Mouse (Mus musculus): Measurements from ENCODE around the gene Ccdc63. TPM values are rescaled to one million over a fixed set of nuclear protein-coding genes. Genes with fewer than 3 reads are reported as not detected.

Gene Ccdc63
- polyA plus RNA-seq, 1 experiment from 2014 or later: not detected

GRCm38 (mm10) chr5:122091070-122091469, 49.6 kb downstream of the Ccdc63 start:
- Histone ChIP-seq H3K4me2 (replicated peaks) (no peak overlapping the region), H3K27ac (no peak overlapping the region), H3K9ac (no peak overlapping the region), H3K4me1 (no peaks in the 10 kb centered on the region), H3K27me3 (no peaks in the 10 kb centered on the region), H3K36me3 (no peaks in the 10 kb centered on the region), H3K9me3 (replicated peaks) (no peaks in the 10 kb centered on the region), H3K4me3 (no peak overlapping the region)
- WGBS: 12% methylated on average over 15 of the region's 15 CpGs
- no peak for ATAC-seq (ENCODE audit: low FRiP score)

GRCm38 (mm10) chr5:122089664-122090063, 51.0 kb downstream of the Ccdc63 start:
- Histone ChIP-seq H3K9me3 (replicated peaks) (no peaks in the 10 kb centered on the region), H3K4me2 (replicated peaks) (no peak overlapping the region), H3K36me3 (no peaks in the 10 kb centered on the region), H3K27me3 (peaks cover 3% of the 10 kb centered on the region), H3K4me1 (no peaks in the 10 kb centered on the region), H3K9ac (no peak overlapping the region), H3K27ac (no peak overlapping the region), H3K4me3 (no peak overlapping the region)
- 81% methylated on average over 8 of the region's 8 CpGs for WGBS
- no peak for ATAC-seq (ENCODE audit: low FRiP score)

GRCm38 (mm10) chr5:122088917-122089316, 51.7 kb downstream of the Ccdc63 start:
- 4% methylated on average over 5 of the region's 5 CpGs for WGBS
- Histone ChIP-seq H3K4me1 (no peaks in the 10 kb centered on the region), H3K27ac (no peak overlapping the region), H3K4me2 (replicated peaks) (no peak overlapping the region), H3K36me3 (no peaks in the 10 kb centered on the region), H3K9ac (no peak overlapping the region), H3K4me3 (no peak overlapping the region), H3K9me3 (replicated peaks) (no peaks in the 10 kb centered on the region), H3K27me3 (peaks cover 3% of the 10 kb centered on the region)
- peak; percentile 46; the same call in 1 of the 2 replicates for ATAC-seq (ENCODE audit: low FRiP score)

GRCm38 (mm10) chr5:122086121-122086520, 54.5 kb downstream of the Ccdc63 start:
- Histone ChIP-seq H3K4me2 (replicated peaks) (no peak overlapping the region), H3K27me3 (peaks cover 3% of the 10 kb centered on the region), H3K9ac (no peak overlapping the region), H3K4me3 (no peak overlapping the region), H3K4me1 (no peaks in the 10 kb centered on the region), H3K36me3 (no peaks in the 10 kb centered on the region), H3K9me3 (replicated peaks) (no peaks in the 10 kb centered on the region), H3K27ac (no peak overlapping the region)
- ATAC-seq (ENCODE audit: low FRiP score): no peak
- 69% methylated on average over 3 of the region's 3 CpGs for WGBS

- no peak overlapping the region for H3K4me3 ChIP-seq
- H3K9ac ChIP-seq: no peak overlapping the region
- no peak overlapping the region for H3K4me2 ChIP-seq (replicated peaks)
- no peak for ATAC-seq (ENCODE audit: low FRiP score)
- no peaks in the 10 kb centered on the region; the same call in 1 of the 2 replicates for H3K4me1 ChIP-seq
- H3K36me3 ChIP-seq: no peaks in the 10 kb centered on the region
- no peak overlapping the region for H3K27ac ChIP-seq
- H3K9me3 ChIP-seq (replicated peaks): no peaks in the 10 kb centered on the region
- H3K27me3 ChIP-seq: peaks cover 3% of the 10 kb centered on the region
- WGBS: 78% methylated on average over 7 of the region's 7 CpGs
Measured at GRCm38 (mm10) chr5:122085291-122085690, 55.3 kb downstream of the Ccdc63 start.

- Histone ChIP-seq H3K36me3 (no peaks in the 10 kb centered on the region), H3K27me3 (peaks cover 3% of the 10 kb centered on the region), H3K9me3 (replicated peaks) (no peaks in the 10 kb centered on the region), H3K4me3 (no peak overlapping the region), H3K9ac (no peak overlapping the region), H3K4me2 (replicated peaks) (no peak overlapping the region), H3K27ac (no peak overlapping the region), H3K4me1 (no peaks in the 10 kb centered on the region; the same call in 1 of the 2 replicates)
- 72% methylated on average over 3 of the region's 3 CpGs for whole genome bisulfite sequencing
- ATAC-seq (ENCODE audit: low FRiP score): no peak
Measured at GRCm38 (mm10) chr5:122084470-122084869, 56.2 kb downstream of the Ccdc63 start.

- Histone ChIP-seq H3K9me3 (replicated peaks) (no peaks in the 10 kb centered on the region; the same call in 1 of the 2 replicates), H3K36me3 (no peaks in the 10 kb centered on the region), H3K4me2 (replicated peaks) (no peak overlapping the region), H3K27ac (no peak overlapping the region), H3K9ac (no peak overlapping the region), H3K4me1 (no peaks in the 10 kb centered on the region; the same call in 1 of the 2 replicates), H3K27me3 (peaks cover 3% of the 10 kb centered on the region), H3K4me3 (no peak overlapping the region)
- ATAC-seq (ENCODE audit: low FRiP score): no peak
- WGBS: 93% methylated on average over 2 of the region's 2 CpGs
Measured at GRCm38 (mm10) chr5:122083282-122083681, 57.3 kb downstream of the Ccdc63 start.

GRCm38 (mm10) chr5:122081471-122081870, 59.2 kb downstream of the Ccdc63 start:
- Histone ChIP-seq H3K9me3 (replicated peaks) (no peaks in the 10 kb centered on the region; the same call in 1 of the 2 replicates), H3K4me1 (no peaks in the 10 kb centered on the region; the same call in 1 of the 2 replicates), H3K36me3 (no peaks in the 10 kb centered on the region), H3K9ac (no peak overlapping the region), H3K27me3 (peaks cover 3% of the 10 kb centered on the region), H3K27ac (no peak overlapping the region), H3K4me2 (replicated peaks) (no peak overlapping the region), H3K4me3 (no peak overlapping the region)
- no peak for ATAC-seq (ENCODE audit: low FRiP score)
- WGBS: 93% methylated on average over 13 of the region's 13 CpGs

- Histone ChIP-seq H3K36me3 (no peaks in the 10 kb centered on the region), H3K9me3 (replicated peaks) (no peaks in the 10 kb centered on the region; the same call in 1 of the 2 replicates), H3K4me3 (no peak overlapping the region), H3K4me2 (replicated peaks) (no peak overlapping the region), H3K9ac (no peak overlapping the region), H3K27ac (no peak overlapping the region), H3K4me1 (no peaks in the 10 kb centered on the region; the same call in 1 of the 2 replicates), H3K27me3 (peaks cover 3% of the 10 kb centered on the region)
- peak; percentile 58 for ATAC-seq (ENCODE audit: low FRiP score)
- 61% methylated on average over 11 of the region's 11 CpGs for WGBS
Measured at GRCm38 (mm10) chr5:122080930-122081329, 59.7 kb downstream of the Ccdc63 start.

GRCm38 (mm10) chr5:122079796-122080195, 60.8 kb downstream of the Ccdc63 start:
- WGBS: 75% methylated on average over 7 of the region's 7 CpGs

GRCm38 (mm10) chr5:122077244-122077643, 63.4 kb downstream of the Ccdc63 start:
- Histone ChIP-seq H3K36me3 (no peaks in the 10 kb centered on the region), H3K9ac (no peak overlapping the region), H3K4me1 (no peaks in the 10 kb centered on the region; the same call in 1 of the 2 replicates), H3K4me3 (no peak overlapping the region), H3K4me2 (replicated peaks) (no peak overlapping the region), H3K27me3 (no peaks in the 10 kb centered on the region), H3K9me3 (replicated peaks) (no peaks in the 10 kb centered on the region; the same call in 1 of the 2 replicates), H3K27ac (no peak overlapping the region)
- no peak for ATAC-seq (ENCODE audit: low FRiP score)
- 76% methylated on average over 4 of the region's 4 CpGs for WGBS

More at GRCm38 (mm10) chr5:122079796-122080195, 60.8 kb downstream of the Ccdc63 start:
- no peaks in the 10 kb centered on the region; the same call in 1 of the 2 replicates for H3K4me1 ChIP-seq
- H3K4me2 ChIP-seq (replicated peaks): no peak overlapping the region
- H3K27me3 ChIP-seq: no peaks in the 10 kb centered on the region
- no peak overlapping the region for H3K27ac ChIP-seq
- no peak for ATAC-seq (ENCODE audit: low FRiP score)
- H3K4me3 ChIP-seq: no peak overlapping the region
- no peaks in the 10 kb centered on the region; the same call in 1 of the 2 replicates for H3K9me3 ChIP-seq (replicated peaks)
- H3K9ac ChIP-seq: no peak overlapping the region
- H3K36me3 ChIP-seq: no peaks in the 10 kb centered on the region

GRCm38 (mm10) chr5:122075736-122076135, 64.9 kb downstream of the Ccdc63 start:
- 57% methylated on average over 3 of the region's 3 CpGs for WGBS

GRCm38 (mm10) chr5:122071997-122072396, 68.6 kb downstream of the Ccdc63 start:
- no peak for ATAC-seq (ENCODE audit: low FRiP score)
- Histone ChIP-seq H3K4me1 (no peaks in the 10 kb centered on the region), H3K9ac (no peak overlapping the region)

More at GRCm38 (mm10) chr5:122075736-122076135, 64.9 kb downstream of the Ccdc63 start:
- Histone ChIP-seq H3K4me1 (no peaks in the 10 kb centered on the region; the same call in 1 of the 2 replicates), H3K9me3 (replicated peaks) (no peaks in the 10 kb centered on the region; the same call in 1 of the 2 replicates), H3K4me2 (replicated peaks) (no peak overlapping the region), H3K27ac (no peak overlapping the region), H3K27me3 (no peaks in the 10 kb centered on the region), H3K4me3 (no peak overlapping the region), H3K36me3 (no peaks in the 10 kb centered on the region), H3K9ac (no peak overlapping the region)
- no peak for ATAC-seq (ENCODE audit: low FRiP score)

More at GRCm38 (mm10) chr5:122071997-122072396, 68.6 kb downstream of the Ccdc63 start:
- H3K9me3 ChIP-seq (replicated peaks): no peaks in the 10 kb centered on the region
- H3K27ac ChIP-seq: no peak overlapping the region
- 70% methylated on average over 4 of the region's 4 CpGs for WGBS
- H3K27me3 ChIP-seq: no peaks in the 10 kb centered on the region
- H3K4me3 ChIP-seq: no peak overlapping the region
- no peak overlapping the region for H3K4me2 ChIP-seq (replicated peaks)
- no peaks in the 10 kb centered on the region for H3K36me3 ChIP-seq
